Mouse (Mus musculus): ENCODE data around the gene Prkn. TPM values are rescaled to one million over a fixed set of nuclear protein-coding genes. Genes with fewer than 3 reads are reported as not detected.

Gene Prkn
- polyA plus RNA-seq, 1 experiment from 2014 or later: 2.3 TPM

GRCm38 (mm10) chr17:11829501-11829900 is 989.3 kb downstream of the Prkn start:
- ATAC-seq (ENCODE audit: low FRiP score, low TSS enrichment) (no peak), DNase-seq (ENCODE audit: low spot score) (no peak)
- no peaks in the 10 kb centered on the region for H3K36me3 ChIP-seq (ENCODE audit: control insufficient read depth, insufficient read depth, low read length)
- H3K9ac ChIP-seq (ENCODE audit: low read length): no peak overlapping the region
- no peak for TF ChIP-seq CTCF (IDR thresholded peaks at IDR 0.05; ENCODE audit: low read depth)
- TF ChIP-seq EP300 (optimal IDR thresholded peaks at IDR 0.05): no peak
- no peak overlapping the region for H3K4me2 ChIP-seq (replicated peaks; ENCODE audit: low read depth)
- H3K4me1 ChIP-seq (replicated peaks; ENCODE audit: control insufficient read depth, insufficient read depth): no peaks in the 10 kb centered on the region
- H3K9me3 ChIP-seq (ENCODE audit: control insufficient read depth, low read length): no peaks in the 10 kb centered on the region
- no peak overlapping the region for H3K27ac ChIP-seq (replicated peaks)
- H3K27me3 ChIP-seq (ENCODE audit: control insufficient read depth, insufficient read depth, low read length): no peaks in the 10 kb centered on the region
- H3K4me3 ChIP-seq (ENCODE audit: low read depth, low read length): no peak overlapping the region
- 39% methylated on average over 3 of the region's 3 CpGs for WGBS

GRCm38 (mm10) chr17:11837121-11837520 is 996.9 kb downstream of the Prkn start:
- Histone ChIP-seq H3K36me3 (ENCODE audit: control insufficient read depth, insufficient read depth, low read length) (no peaks in the 10 kb centered on the region), H3K4me3 (ENCODE audit: low read depth, low read length) (no peak overlapping the region), H3K9me3 (ENCODE audit: control insufficient read depth, low read length) (no peaks in the 10 kb centered on the region), H3K27ac (replicated peaks) (no peak overlapping the region), H3K9ac (ENCODE audit: low read length) (no peak overlapping the region), H3K27me3 (ENCODE audit: control insufficient read depth, insufficient read depth, low read length) (no peaks in the 10 kb centered on the region), H3K4me2 (replicated peaks; ENCODE audit: low read depth) (no peak overlapping the region), H3K4me1 (replicated peaks; ENCODE audit: control insufficient read depth, insufficient read depth) (no peaks in the 10 kb centered on the region)
- 100% methylated on average over 3 of the region's 3 CpGs for WGBS
- DNase-seq (ENCODE audit: low spot score): no peak
- no peak for ATAC-seq (ENCODE audit: low FRiP score, low TSS enrichment)
- TF ChIP-seq EP300 (optimal IDR thresholded peaks at IDR 0.05) (no peak), CTCF (IDR thresholded peaks at IDR 0.05; ENCODE audit: low read depth) (no peak)

GRCm38 (mm10) chr17:11844436-11844835 is 1004.3 kb downstream of the Prkn start:
- no peak for TF ChIP-seq EP300 (optimal IDR thresholded peaks at IDR 0.05)
- no peak for TF ChIP-seq CTCF (IDR thresholded peaks at IDR 0.05; ENCODE audit: low read depth)
- H3K36me3 ChIP-seq (ENCODE audit: control insufficient read depth, insufficient read depth, low read length): no peaks in the 10 kb centered on the region

GRCm38 (mm10) chr17:11844989-11845388 is 1004.8 kb downstream of the Prkn start:
- no peak overlapping the region for H3K4me2 ChIP-seq (replicated peaks; ENCODE audit: low read depth)
- ATAC-seq (ENCODE audit: low FRiP score, low TSS enrichment) (no peak), DNase-seq (ENCODE audit: low spot score) (no peak)
- H3K27me3 ChIP-seq (ENCODE audit: control insufficient read depth, insufficient read depth, low read length): no peaks in the 10 kb centered on the region
- no peaks in the 10 kb centered on the region for H3K9me3 ChIP-seq (ENCODE audit: control insufficient read depth, low read length)
- WGBS: 85% methylated on average over 3 of the region's 3 CpGs
- no peaks in the 10 kb centered on the region for H3K4me1 ChIP-seq (replicated peaks; ENCODE audit: control insufficient read depth, insufficient read depth)
- no peak overlapping the region for H3K4me3 ChIP-seq (ENCODE audit: low read depth, low read length)
- H3K9ac ChIP-seq (ENCODE audit: low read length): no peak overlapping the region
- no peaks in the 10 kb centered on the region for H3K36me3 ChIP-seq (ENCODE audit: control insufficient read depth, insufficient read depth, low read length)
- H3K27ac ChIP-seq (replicated peaks): no peak overlapping the region
- no peak for TF ChIP-seq EP300 (optimal IDR thresholded peaks at IDR 0.05)
- TF ChIP-seq CTCF (IDR thresholded peaks at IDR 0.05; ENCODE audit: low read depth): no peak

More at GRCm38 (mm10) chr17:11844436-11844835, 1004.3 kb downstream of the Prkn start:
- no peaks in the 10 kb centered on the region for H3K9me3 ChIP-seq (ENCODE audit: control insufficient read depth, low read length)
- DNase-seq (ENCODE audit: low spot score): no peak
- no peak for ATAC-seq (ENCODE audit: low FRiP score, low TSS enrichment)
- no peak overlapping the region for H3K4me3 ChIP-seq (ENCODE audit: low read depth, low read length)
- H3K4me1 ChIP-seq (replicated peaks; ENCODE audit: control insufficient read depth, insufficient read depth): no peaks in the 10 kb centered on the region
- H3K4me2 ChIP-seq (replicated peaks; ENCODE audit: low read depth): no peak overlapping the region
- no peak overlapping the region for H3K9ac ChIP-seq (ENCODE audit: low read length)
- no peak overlapping the region for H3K27ac ChIP-seq (replicated peaks)
- no peaks in the 10 kb centered on the region for H3K27me3 ChIP-seq (ENCODE audit: control insufficient read depth, insufficient read depth, low read length)
- 91% methylated on average over 4 of the region's 4 CpGs for WGBS

- H3K4me1 ChIP-seq (replicated peaks; ENCODE audit: control insufficient read depth, insufficient read depth): no peaks in the 10 kb centered on the region
- ATAC-seq (ENCODE audit: low FRiP score, low TSS enrichment): no peak
These were observed 1005.3 kb downstream of the Prkn start for GRCm38 (mm10) chr17:11845506-11845905.

GRCm38 (mm10) chr17:11854571-11854970 is 1014.4 kb downstream of the Prkn start:
- Histone ChIP-seq H3K27ac (replicated peaks) (no peak overlapping the region), H3K27me3 (ENCODE audit: control insufficient read depth, insufficient read depth, low read length) (no peaks in the 10 kb centered on the region), H3K9me3 (ENCODE audit: control insufficient read depth, low read length) (no peaks in the 10 kb centered on the region), H3K4me2 (replicated peaks; ENCODE audit: low read depth) (no peak overlapping the region), H3K4me1 (replicated peaks; ENCODE audit: control insufficient read depth, insufficient read depth) (no peaks in the 10 kb centered on the region), H3K4me3 (ENCODE audit: low read depth, low read length) (no peak overlapping the region), H3K36me3 (ENCODE audit: control insufficient read depth, insufficient read depth, low read length) (no peaks in the 10 kb centered on the region), H3K9ac (ENCODE audit: low read length) (no peak overlapping the region)
- WGBS: 51% methylated on average over 10 of the region's 10 CpGs
- DNase-seq (ENCODE audit: low spot score): no peak
- TF ChIP-seq CTCF (IDR thresholded peaks at IDR 0.05; ENCODE audit: low read depth) (no peak), EP300 (optimal IDR thresholded peaks at IDR 0.05) (no peak)
- no peak for ATAC-seq (ENCODE audit: low FRiP score, low TSS enrichment)

More at GRCm38 (mm10) chr17:11845506-11845905, 1005.3 kb downstream of the Prkn start:
- WGBS: 66% methylated on average over 2 of the region's 2 CpGs
- Histone ChIP-seq H3K4me3 (ENCODE audit: low read depth, low read length) (no peak overlapping the region), H3K4me2 (replicated peaks; ENCODE audit: low read depth) (no peak overlapping the region), H3K9me3 (ENCODE audit: control insufficient read depth, low read length) (no peaks in the 10 kb centered on the region), H3K27me3 (ENCODE audit: control insufficient read depth, insufficient read depth, low read length) (no peaks in the 10 kb centered on the region), H3K36me3 (ENCODE audit: control insufficient read depth, insufficient read depth, low read length) (no peaks in the 10 kb centered on the region), H3K27ac (replicated peaks) (no peak overlapping the region), H3K9ac (ENCODE audit: low read length) (no peak overlapping the region)
- no peak for DNase-seq (ENCODE audit: low spot score)
- no peak for TF ChIP-seq CTCF (IDR thresholded peaks at IDR 0.05; ENCODE audit: low read depth)
- TF ChIP-seq EP300 (optimal IDR thresholded peaks at IDR 0.05): no peak
